Mouse (Mus musculus) limb, embryonic 14.5 days (tissue): ENCODE measurements around the gene Saa4. TPM values are rescaled to one million over a fixed set of nuclear protein-coding genes. Genes with fewer than 3 reads are reported as not detected.

Experiments used
- ATAC-seq: fragments of 200-750 bp; cut with Nextera tagmentation; 2 replicates; pipeline ENCODE4 v1.8.0; 2017; ENCODE audit warnings: low read depth, moderate number of reproducible peaks, moderate TSS enrichment; ENCODE audit not compliant: low FRiP score
- DNase-seq: peaks from one replicate; pipeline ENCODE4 v3.0.0-alpha.2; 2015; ENCODE audit warnings: low spot score
- H3K27ac ChIP-seq: fragments of 300-500 bp; sonication (generic); replicated peaks from 2 replicates; pipeline ENCODE4 v1.5.1; 2014; ENCODE audit warnings: low read depth, mild to moderate bottlenecking, low read length, moderate library complexity, mixed read lengths
- H3K27me3 ChIP-seq: fragments of 300-500 bp; sonication (generic); 2 replicates; pipeline ENCODE4 v1.6.1; 2014; ENCODE audit warnings: low read length, mixed read lengths; ENCODE audit not compliant: control insufficient read depth, insufficient read depth
- H3K36me3 ChIP-seq: fragments of 300-500 bp; sonication (generic); 2 replicates; pipeline ENCODE4 v1.6.1; 2014; ENCODE audit warnings: mild to moderate bottlenecking, low read length, moderate library complexity, mixed read lengths; ENCODE audit not compliant: control insufficient read depth, insufficient read depth
- H3K4me1 ChIP-seq: fragments of 300-500 bp; sonication (generic); 2 replicates; pipeline ENCODE4 v1.6.1; 2014; ENCODE audit warnings: antibody characterized with exemption, low read length, mixed read lengths; ENCODE audit not compliant: control insufficient read depth, insufficient read depth
- H3K4me2 ChIP-seq: fragments of 300-500 bp; sonication (generic); replicated peaks from 2 replicates; pipeline ENCODE4 v1.6.1; 2014; ENCODE audit warnings: low read depth, mild to moderate bottlenecking, low read length, moderate library complexity; ENCODE audit not compliant: severe bottlenecking
- H3K4me3 ChIP-seq: fragments of 300-500 bp; sonication (generic); replicated peaks from 2 replicates; pipeline ENCODE4 v1.5.1; 2014; ENCODE audit warnings: low read length
- H3K9ac ChIP-seq: fragments of 300-500 bp; sonication (generic); 2 replicates; pipeline ENCODE4 v1.6.1; 2014; ENCODE audit warnings: mild to moderate bottlenecking, low read depth, low read length, moderate library complexity; ENCODE audit not compliant: severe bottlenecking
- H3K9me3 ChIP-seq: fragments of 300-500 bp; sonication (generic); 2 replicates; pipeline ENCODE4 v1.6.1; 2016; ENCODE audit warnings: low read length; ENCODE audit not compliant: control insufficient read depth
- POLR2A ChIP-seq: fragments of 200-500 bp; IDR thresholded peaks from 2 replicates; pipeline ENCODE4 v1.8.0; 2012; ENCODE audit warnings: inconsistent platforms, mild to moderate bottlenecking, moderate library complexity, borderline replicate concordance; ENCODE audit not compliant: insufficient read depth, insufficient read length; ENCODE audit errors: extremely low read depth
- WGBS: fragments of 180-500 bp; shearing (Covaris S2); extraction: QIAGEN DNeasy Blood & Tissue Kit; methylation state at CpG from one replicate; pipeline ENCODE4 v1.1.7; 2014; 5-methylcytosine and 5-hydroxymethylcytosine counted together
- polyA plus RNA-seq, 2 experiments: library from polyadenylated mRNA; depleted of rRNA in 1 of 2; stranded (reverse) in 1 of 2; unstranded in 1 of 2; fragments of >200 nt; fragmentation: Nextera tagmentation in 1 of 2; extraction: Ambion mirVana in 1 of 2; gene quantifications; 2 replicates each; pipeline versions ENCODE4 v1.2.1 to v1.2.3; 2012 to 2014

The Saa4 gene
- polyA plus RNA-seq, 2 experiments, result not detected

- Histone ChIP-seq H3K27ac (no peak overlapping the region), H3K4me3 (no peak overlapping the region), H3K9ac (no peak overlapping the region), H3K4me2 (no peak overlapping the region), H3K27me3 (no peaks in the 10 kb centered on the region), H3K36me3 (no peaks in the 10 kb centered on the region), H3K9me3 (no peaks in the 10 kb centered on the region), H3K4me1 (peaks cover 3% of the 10 kb centered on the region; the same call in 1 of the 2 replicates)
- WGBS, result 34% methylated on average over 6 of the region's 6 CpGs
- no peak for TF ChIP-seq POLR2A
- ATAC-seq (no peak), DNase-seq (peak; percentile 57)
These were observed 17.9 kb downstream of the Saa4 start for GRCm38 (mm10) chr7:46714518-46714917.

- Histone ChIP-seq H3K9ac (no peak overlapping the region), H3K4me1 (peaks cover 8% of the 10 kb centered on the region; the same call in 1 of the 2 replicates), H3K9me3 (no peaks in the 10 kb centered on the region), H3K36me3 (peaks cover 8% of the 10 kb centered on the region; the same call in 1 of the 2 replicates), H3K4me3 (no peak overlapping the region), H3K27me3 (no peaks in the 10 kb centered on the region), H3K4me2 (no peak overlapping the region), H3K27ac (no peak overlapping the region)
- no peak for ATAC-seq
- WGBS, result 77% methylated on average over 6 of the region's 6 CpGs
- DNase-seq, result no peak
- no peak for TF ChIP-seq POLR2A
These were observed 20.2 kb downstream of the Saa4 start for GRCm38 (mm10) chr7:46712250-46712649.

- Histone ChIP-seq H3K4me3 (peak within 1 kb of the TSS; percentile 79), H3K27ac (peak within 1 kb of the TSS; percentile 86), H3K27me3 (no peaks in the 10 kb centered on the region), H3K9ac (peak within 1 kb of the TSS; percentile 84), H3K4me1 (peaks cover 8% of the 10 kb centered on the region; the same call in 1 of the 2 replicates), H3K4me2 (peak within 1 kb of the TSS; percentile 51), H3K36me3 (peaks cover 19% of the 10 kb centered on the region), H3K9me3 (no peaks in the 10 kb centered on the region)
- WGBS, result under 1% methylated on average over 24 of the region's 38 CpGs
- ATAC-seq (peak; percentile 98), DNase-seq (peak; percentile 91)
- peak; percentile 44; the same call in 1 of the 2 replicates for TF ChIP-seq POLR2A
These were observed 22.0 kb downstream of the Saa4 start, which contains the start of gene Saal1 for GRCm38 (mm10) chr7:46710390-46710844. TSS of gene Saal1 (minus strand) at chr7:46710680.

GRCm38 (mm10) chr7:46700521-46701025 is 31.8 kb downstream of the Saa4 start:
- no peak overlapping the region for H3K27ac ChIP-seq
- no peaks in the 10 kb centered on the region for H3K27me3 ChIP-seq
- no peak overlapping the region for H3K9ac ChIP-seq
- TF ChIP-seq POLR2A, result no peak
- DNase-seq (no peak), ATAC-seq (no peak)
- H3K4me2 ChIP-seq, result no peak overlapping the region
- no peaks in the 10 kb centered on the region for H3K4me1 ChIP-seq
- 97% methylated on average over 6 of the region's 6 CpGs for WGBS
- H3K9me3 ChIP-seq, result no peaks in the 10 kb centered on the region
- no peak overlapping the region for H3K4me3 ChIP-seq
- H3K36me3 ChIP-seq, result peaks cover 85% of the 10 kb centered on the region

- Histone ChIP-seq H3K9me3 (no peaks in the 10 kb centered on the region), H3K27me3 (no peaks in the 10 kb centered on the region), H3K27ac (no peak overlapping the region), H3K9ac (no peak overlapping the region), H3K4me3 (no peak overlapping the region), H3K36me3 (peaks cover 67% of the 10 kb centered on the region), H3K4me1 (no peaks in the 10 kb centered on the region), H3K4me2 (no peak overlapping the region)
- DNase-seq (no peak), ATAC-seq (no peak)
- WGBS, result 89% methylated on average over 1 of the region's 1 CpGs
- TF ChIP-seq POLR2A, result no peak
These were observed 35.6 kb downstream of the Saa4 start for GRCm38 (mm10) chr7:46696754-46697153.

GRCm38 (mm10) chr7:46686827-46687226 is 45.6 kb downstream of the Saa4 start:
- Histone ChIP-seq H3K27ac (no peak overlapping the region), H3K9me3 (no peaks in the 10 kb centered on the region), H3K4me2 (no peak overlapping the region), H3K4me1 (no peaks in the 10 kb centered on the region), H3K27me3 (no peaks in the 10 kb centered on the region), H3K9ac (no peak overlapping the region), H3K4me3 (no peak overlapping the region), H3K36me3 (peaks cover 42% of the 10 kb centered on the region)
- no peak for DNase-seq
- no peak for ATAC-seq
- TF ChIP-seq POLR2A, result no peak
- WGBS, result 88% methylated on average over 5 of the region's 5 CpGs
